Mouse (Mus musculus): ENCODE results near the gene Bcl11b.

- no peak for TF ChIP-seq EP300 (optimal IDR thresholded peaks at IDR 0.05)
- no peak for TF ChIP-seq CTCF (IDR thresholded peaks at IDR 0.05; ENCODE audit: low read depth)
Measured at GRCm38 (mm10) chr12:107973556-107974140, 29.8 kb downstream of the Bcl11b start.

Measured in stomach, postnatal 0 days (tissue).